Mouse (Mus musculus) C2C12 (cell line): ENCODE results near the gene Olfr482. TPM values are rescaled to one million over a fixed set of nuclear protein-coding genes. Genes with fewer than 3 reads are reported as not detected.

Source experiments
- H3K27me3 ChIP-seq: one replicate; pipeline ENCODE4 v1.6.1; 2011; ENCODE audit not compliant: control insufficient read depth, insufficient read depth, insufficient read length
- H3K36me3 ChIP-seq: one replicate; pipeline ENCODE4 v1.6.1; 2011; ENCODE audit not compliant: control insufficient read depth, insufficient read depth
- H3K4me3 ChIP-seq: one replicate; pipeline ENCODE4 v1.5.1; 2011; ENCODE audit warnings: mild to moderate bottlenecking, control low read depth; ENCODE audit not compliant: poor library complexity, insufficient read depth, severe bottlenecking
- H3K79me2 ChIP-seq: one replicate; pipeline ENCODE4 v1.6.1; 2011; ENCODE audit not compliant: control insufficient read depth, insufficient read depth
- H3K79me3 ChIP-seq: one replicate; pipeline ENCODE4 v1.6.1; 2011; ENCODE audit warnings: low read depth, control low read depth
- H3ac ChIP-seq: one replicate; pipeline ENCODE3; 2011; ENCODE audit warnings: low read depth; ENCODE audit not compliant: control insufficient read depth, insufficient read length
- CEBPB ChIP-seq: IDR thresholded peaks from one replicate; pipeline ENCODE4 v1.6.1; 2011; ENCODE audit warnings: low read depth, mild to moderate bottlenecking, control low read depth, moderate library complexity
- CTCF ChIP-seq: IDR thresholded peaks from one replicate; pipeline ENCODE4 v1.5.1; 2011; ENCODE audit not compliant: control insufficient read depth, insufficient read depth, insufficient read length
- FOSL1 ChIP-seq: IDR thresholded peaks from one replicate; pipeline ENCODE4 v1.8.0; 2011; ENCODE audit warnings: mild to moderate bottlenecking, low read length; ENCODE audit not compliant: poor library complexity, insufficient read depth, severe bottlenecking
- MAX ChIP-seq: IDR thresholded peaks from one replicate; pipeline ENCODE4 v1.6.1; 2011; ENCODE audit warnings: mild to moderate bottlenecking, control low read depth
- MYOD1 ChIP-seq: IDR thresholded peaks from one replicate; pipeline ENCODE4 v1.6.1; 2011; ENCODE audit warnings: low read depth; ENCODE audit not compliant: control insufficient read depth, insufficient read length
- MYOG ChIP-seq: IDR thresholded peaks from one replicate; pipeline ENCODE4 v1.6.1; 2011; ENCODE audit not compliant: control insufficient read depth, insufficient read length; ENCODE audit errors: extremely low read depth
- USF1 ChIP-seq: IDR thresholded peaks from one replicate; pipeline ENCODE4 v1.6.1; 2011; ENCODE audit warnings: low read depth, mild to moderate bottlenecking, control low read depth, moderate library complexity
- polyA plus RNA-seq: library from polyadenylated mRNA; unstranded; fragments of >200 nt; fragmentation: generic; extraction: Trizol; gene quantifications from one replicate; pipeline ENCODE4 v1.2.1, GENCODE M21; 2012; ENCODE audit warnings: missing spikeins

Olfr482 gene
- polyA plus RNA-seq, 1 experiment, result 0.01 TPM

DNA sequence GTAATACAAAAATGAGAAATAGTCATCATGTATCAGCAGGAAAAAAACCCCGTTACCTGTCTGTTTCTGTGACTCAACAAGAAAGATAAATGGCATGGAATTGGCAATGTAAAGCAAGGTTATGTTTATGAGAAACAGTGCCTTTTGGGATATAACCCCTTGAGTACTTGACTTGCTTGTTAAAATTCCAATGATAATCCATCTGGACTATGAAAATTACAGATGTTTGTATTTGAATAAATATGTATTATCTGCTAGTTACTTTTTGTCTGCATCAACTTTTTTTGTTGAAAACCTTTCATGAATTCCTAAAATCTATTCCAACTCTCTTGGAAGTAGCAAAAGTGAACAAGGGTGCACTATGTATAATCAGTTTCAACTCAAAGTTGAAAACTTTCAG, 30.1 kb downstream of the Olfr482 start, which contains the start of gene Olfr480:
Olfr480 (minus strand) TSS at position 101 of the 400 bp plus-strand sequence.
- H3K79me2 ChIP-seq, result no peaks in the 10 kb centered on the region
- H3K27me3 ChIP-seq, result no peaks in the 10 kb centered on the region
- H3ac ChIP-seq, result no peak within 1 kb of the TSS
- no peaks in the 10 kb centered on the region for H3K36me3 ChIP-seq
- H3K4me3 ChIP-seq, result no peak within 1 kb of the TSS
- no peak for TF ChIP-seq FOSL1
- H3K79me3 ChIP-seq, result no peaks in the 10 kb centered on the region

DNA sequence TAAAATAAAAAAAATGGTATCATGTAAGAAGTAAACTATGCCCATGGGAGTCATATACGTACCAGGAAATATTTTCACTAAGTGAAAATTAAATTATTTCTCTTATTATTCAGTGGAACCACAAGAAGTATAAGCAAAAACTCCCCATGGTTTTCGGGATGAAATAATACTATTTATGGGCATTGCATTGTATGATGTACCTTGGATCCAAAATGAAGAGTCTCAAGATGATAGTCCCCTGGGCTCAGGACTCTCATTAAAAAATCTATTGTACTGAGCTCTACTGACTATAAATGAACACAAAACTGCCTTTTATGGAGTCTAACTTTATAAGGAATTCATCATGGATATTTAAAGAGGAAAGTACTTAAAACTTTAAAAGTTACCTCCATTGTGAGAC, 47.0 kb downstream of the Olfr482 start, which contains the start of gene Olfr479:
Olfr479 (plus strand) TSS at position 301 of the 400 bp plus-strand sequence.
- H3K36me3 ChIP-seq, result no peaks in the 10 kb centered on the region
- TF ChIP-seq MYOG, result no peak
- no peak for TF ChIP-seq MAX
- no peak for TF ChIP-seq MYOD1
- TF ChIP-seq USF1, result no peak
- TF ChIP-seq CEBPB, result no peak
- no peak for TF ChIP-seq FOSL1
- no peak for TF ChIP-seq CTCF
- no peak within 1 kb of the TSS for H3K4me3 ChIP-seq
- no peaks in the 10 kb centered on the region for H3K79me3 ChIP-seq
- no peak within 1 kb of the TSS for H3ac ChIP-seq
- no peaks in the 10 kb centered on the region for H3K79me2 ChIP-seq
- H3K27me3 ChIP-seq, result no peaks in the 10 kb centered on the region

Other genes starting within 250 kb of the Olfr482 start
- gene Olfr472, start 199.7 kb downstream of the Olfr482 start, polyA plus RNA-seq, result not detected
- gene Olfr473, start 167.1 kb downstream of the Olfr482 start, polyA plus RNA-seq, result not detected
- gene Olfr474, start 142.9 kb downstream of the Olfr482 start, polyA plus RNA-seq, result not detected
- not detected for gene Olfr476, start 132.8 kb downstream of the Olfr482 start, polyA plus RNA-seq
- not detected for gene Olfr477, start 110.9 kb downstream of the Olfr482 start, polyA plus RNA-seq
- gene Olfr478, start 63.6 kb downstream of the Olfr482 start, polyA plus RNA-seq, result not detected
- gene Olfr479, start 46.9 kb downstream of the Olfr482 start, polyA plus RNA-seq, result not detected
- gene Olfr480, start 30.2 kb downstream of the Olfr482 start, polyA plus RNA-seq, result not detected
- gene Olfr481, start 17.7 kb downstream of the Olfr482 start, polyA plus RNA-seq, result not detected
- gene Olfr483, start 3.3 kb upstream of the Olfr482 start, polyA plus RNA-seq, result not detected
- not detected for gene Olfr484, start 29.9 kb upstream of the Olfr482 start, polyA plus RNA-seq
- gene Olfr485, start 62.3 kb upstream of the Olfr482 start, polyA plus RNA-seq, result not detected
- gene Olfr486, start 75.2 kb upstream of the Olfr482 start, polyA plus RNA-seq, result not detected
- not detected for gene Olfr487, start 117.0 kb upstream of the Olfr482 start, polyA plus RNA-seq
- not detected for gene Olfr488, start 160.8 kb upstream of the Olfr482 start, polyA plus RNA-seq
- gene Olfr490, start 191.3 kb upstream of the Olfr482 start, polyA plus RNA-seq, result not detected
- gene Olfr491, start 215.9 kb upstream of the Olfr482 start, polyA plus RNA-seq, result not detected
- not detected for gene Olfr492, start 226.1 kb upstream of the Olfr482 start, polyA plus RNA-seq
- gene Olfr493, start 249.4 kb upstream of the Olfr482 start, polyA plus RNA-seq, result not detected